Mouse (Mus musculus) lung, embryonic 14.5 days (tissue): ENCODE measurements around the gene Pank1. TPM values are rescaled to one million over a fixed set of nuclear protein-coding genes. Genes with fewer than 3 reads are reported as not detected.

Source experiments
- ATAC-seq: fragments of 200-750 bp; cut with Nextera tagmentation; 2 replicates; pipeline ENCODE4 v1.8.0; 2017; ENCODE audit warnings: mild to moderate bottlenecking, moderate TSS enrichment, moderate library complexity; ENCODE audit not compliant: insufficient read depth
- DNase-seq: peaks from one replicate; pipeline ENCODE4 v3.0.0-alpha.2; 2015
- H3K27ac ChIP-seq: fragments of 300-500 bp; sonication (generic); 2 replicates; pipeline ENCODE4 v1.5.1; 2014; ENCODE audit warnings: low read depth, mild to moderate bottlenecking, moderate library complexity
- H3K27me3 ChIP-seq: fragments of 300-500 bp; sonication (generic); 2 replicates; pipeline ENCODE4 v1.6.1; 2014; ENCODE audit warnings: low read length, control low read depth; ENCODE audit not compliant: insufficient read depth
- H3K36me3 ChIP-seq: fragments of 300-500 bp; sonication (generic); 2 replicates; pipeline ENCODE4 v1.6.1; 2014; ENCODE audit warnings: control low read depth; ENCODE audit not compliant: insufficient read depth
- H3K4me1 ChIP-seq: fragments of 300-500 bp; sonication (generic); 2 replicates; pipeline ENCODE4 v1.6.1; 2014; ENCODE audit warnings: antibody characterized with exemption, control low read depth; ENCODE audit not compliant: insufficient read depth
- H3K4me2 ChIP-seq: fragments of 300-500 bp; sonication (generic); 2 replicates; pipeline ENCODE4 v1.6.1; 2014; ENCODE audit warnings: mild to moderate bottlenecking
- H3K4me3 ChIP-seq: fragments of 300-500 bp; sonication (generic); 2 replicates; pipeline ENCODE4 v1.5.1; 2014; ENCODE audit warnings: low read depth, low read length
- H3K9ac ChIP-seq: fragments of 300-500 bp; sonication (generic); 2 replicates; pipeline ENCODE4 v1.6.1; 2014
- H3K9me3 ChIP-seq: fragments of 300-500 bp; sonication (generic); 2 replicates; pipeline ENCODE4 v1.6.1; 2016; ENCODE audit warnings: low read depth, low read length, control low read depth
- CTCF ChIP-seq: IDR thresholded peaks from 2 replicates; pipeline ENCODE4 v1.5.1; 2016; ENCODE audit warnings: antibody characterized with exemption, low read depth
- WGBS: fragments of 180-500 bp; shearing (Covaris S2); extraction: QIAGEN DNeasy Blood & Tissue Kit; methylation state at CpG from one replicate; pipeline ENCODE4 v1.1.7; 2014; 5-methylcytosine and 5-hydroxymethylcytosine counted together
- microRNA counts: library from miRNA; unstranded; fragments of <30 nt; microRNA quantifications from one replicate; lab custom pipeline; 2016
- microRNA-seq: library from miRNA; unstranded; fragments of <30 nt; microRNA quantifications from one replicate; pipeline ENCODE4, GENCODE M21; 2016; ENCODE audit warnings: borderline number of aligned reads
- polyA plus RNA-seq: library from polyadenylated mRNA; unstranded; fragments of >200 nt; fragmentation: Nextera tagmentation; extraction: Ambion mirVana; gene quantifications from 2 replicates; pipeline ENCODE4 v1.2.1, GENCODE M21; 2014

The Pank1 gene
- polyA plus RNA-seq, 1 experiment from 2014 or later, result 10.3 TPM

DNA sequence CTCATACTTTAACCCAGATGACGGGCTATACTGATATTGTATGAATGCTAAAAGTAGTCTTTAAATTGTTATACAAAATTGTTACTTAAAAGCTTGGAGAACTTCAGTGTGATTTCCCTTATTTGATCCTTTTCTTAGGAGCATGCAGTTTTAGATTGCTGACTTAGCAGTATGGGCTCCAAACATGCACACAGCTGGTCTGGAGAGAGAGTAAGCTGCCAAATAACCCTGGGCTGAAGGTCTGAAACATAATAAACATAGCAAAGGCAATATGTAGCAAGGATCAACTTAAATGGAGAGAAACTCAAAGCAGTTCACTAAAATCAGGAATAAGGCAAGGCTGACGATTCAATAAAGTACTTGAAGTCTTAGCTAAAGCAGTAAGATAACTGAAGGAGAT, 96.8 kb downstream of the Pank1 start:
- TF ChIP-seq CTCF, result no peak
- no peaks in the 10 kb centered on the region for H3K9me3 ChIP-seq
- DNase-seq (peak; percentile 35), ATAC-seq (no peak)
- H3K4me2 ChIP-seq, result no peak overlapping the region
- H3K27ac ChIP-seq, result no peak overlapping the region
- no peak overlapping the region for H3K9ac ChIP-seq
- H3K4me3 ChIP-seq, result no peak overlapping the region
- 77% methylated on average over 2 of the region's 2 CpGs for WGBS
- H3K36me3 ChIP-seq, result no peaks in the 10 kb centered on the region
- H3K27me3 ChIP-seq, result no peaks in the 10 kb centered on the region
- no peaks in the 10 kb centered on the region for H3K4me1 ChIP-seq

DNA sequence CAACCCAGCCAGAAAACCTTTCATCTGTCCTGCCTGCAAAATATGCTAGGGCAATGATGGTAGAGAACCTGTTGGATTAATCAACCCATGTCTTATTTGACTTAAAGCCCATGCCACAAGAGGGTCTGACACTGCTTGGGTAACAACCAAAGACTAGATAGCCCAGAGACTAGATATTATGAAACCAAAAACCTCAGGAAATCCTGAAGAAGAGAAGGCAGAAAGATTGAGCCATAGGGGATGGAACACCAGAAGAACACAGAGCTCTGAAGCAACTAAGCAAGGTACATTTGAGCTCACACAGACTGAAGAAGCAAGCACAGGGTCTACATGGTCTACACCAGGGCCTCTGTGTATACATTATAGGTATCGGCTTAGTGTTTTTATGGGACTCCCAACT, 100.3 kb downstream of the Pank1 start:
- no peak overlapping the region for H3K4me3 ChIP-seq
- no peak for DNase-seq

DNA sequence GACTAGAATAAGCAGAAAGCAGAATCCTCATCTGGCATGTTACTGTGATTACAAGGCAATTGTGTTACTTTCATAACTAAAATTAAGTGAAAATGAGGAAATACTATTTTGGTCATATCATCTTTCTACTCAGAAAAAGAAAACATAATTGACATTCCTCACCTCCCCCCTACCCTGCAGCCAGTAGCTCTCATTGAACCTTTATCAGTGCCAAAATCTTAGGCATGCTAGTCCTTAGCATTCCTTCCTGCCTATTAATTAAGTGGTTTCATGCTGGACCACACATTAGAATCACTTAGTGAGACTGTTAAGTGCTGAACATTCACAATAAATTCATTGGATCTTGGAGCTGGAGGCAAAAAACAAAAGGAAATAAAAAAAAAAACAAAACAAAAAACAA, 101.2 kb downstream of the Pank1 start:
- Histone ChIP-seq H3K4me1 (no peaks in the 10 kb centered on the region), H3K9ac (no peak overlapping the region), H3K36me3 (no peaks in the 10 kb centered on the region), H3K27me3 (no peaks in the 10 kb centered on the region), H3K4me3 (no peak overlapping the region), H3K9me3 (no peaks in the 10 kb centered on the region), H3K27ac (no peak overlapping the region), H3K4me2 (no peak overlapping the region)
- no peak for TF ChIP-seq CTCF
- no peak for ATAC-seq
- DNase-seq, result peak; percentile 39

More for the DNA sequence above, 100.3 kb downstream of the Pank1 start:
- WGBS, result 89% methylated on average over 1 of the region's 1 CpGs
- Histone ChIP-seq H3K27me3 (no peaks in the 10 kb centered on the region), H3K4me1 (no peaks in the 10 kb centered on the region), H3K27ac (no peak overlapping the region), H3K9ac (no peak overlapping the region), H3K9me3 (no peaks in the 10 kb centered on the region), H3K36me3 (no peaks in the 10 kb centered on the region), H3K4me2 (no peak overlapping the region)
- no peak for TF ChIP-seq CTCF
- no peak for ATAC-seq

DNA sequence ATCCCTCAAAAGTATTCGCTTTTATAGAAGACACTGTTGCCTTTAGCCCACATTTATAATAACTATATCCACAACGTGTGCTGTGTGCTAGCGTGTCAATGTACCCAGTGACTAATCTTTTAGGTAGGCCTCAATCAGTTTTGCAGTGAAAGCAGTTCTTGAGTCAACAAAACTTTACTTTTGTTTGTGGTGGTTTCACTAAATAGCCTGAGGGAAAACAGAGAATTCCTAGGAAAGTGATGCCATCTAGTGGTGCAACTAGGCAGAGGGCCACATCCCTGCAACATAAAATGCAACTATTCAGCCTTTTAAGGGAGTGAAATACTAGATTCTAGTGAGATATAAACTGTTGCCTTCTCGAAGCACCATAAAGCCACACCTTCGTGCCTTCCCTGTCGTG, 106.5 kb downstream of the Pank1 start:
- H3K9ac ChIP-seq, result no peak overlapping the region
- WGBS, result 20% methylated on average over 6 of the region's 6 CpGs
- no peak overlapping the region for H3K27ac ChIP-seq
- H3K4me3 ChIP-seq, result no peak overlapping the region
- DNase-seq, result peak; percentile 91
- no peak overlapping the region for H3K4me2 ChIP-seq
- no peaks in the 10 kb centered on the region for H3K36me3 ChIP-seq
- 0 out of 2 replicates have a peak, but pooled peaks have one; percentile 44 for ATAC-seq
- H3K9me3 ChIP-seq, result no peaks in the 10 kb centered on the region
- peak; percentile 87 for TF ChIP-seq CTCF
- H3K4me1 ChIP-seq, result no peaks in the 10 kb centered on the region
- no peaks in the 10 kb centered on the region for H3K27me3 ChIP-seq

DNA sequence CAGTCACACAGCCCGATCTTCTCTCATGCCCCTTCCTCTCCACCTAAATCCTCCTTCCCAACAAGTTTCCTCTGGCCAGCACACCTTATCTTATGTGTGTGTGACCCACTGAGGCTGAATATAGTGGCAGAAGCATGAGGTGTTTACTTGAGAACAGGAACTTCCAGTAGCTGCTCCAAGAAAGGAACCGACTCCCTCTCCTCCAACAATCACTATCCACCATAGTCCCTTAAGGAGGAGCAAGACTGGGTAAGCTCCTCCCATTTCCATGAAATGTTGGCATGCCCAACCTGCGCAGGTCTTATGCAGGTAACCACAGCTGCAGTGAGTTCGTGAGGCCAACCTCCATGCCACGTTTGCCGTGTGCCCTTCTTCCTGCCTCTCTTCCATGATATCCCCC, 108.5 kb downstream of the Pank1 start:
- Histone ChIP-seq H3K4me3 (no peak overlapping the region), H3K27ac (no peak overlapping the region), H3K4me1 (no peaks in the 10 kb centered on the region), H3K4me2 (no peak overlapping the region), H3K9me3 (no peaks in the 10 kb centered on the region), H3K36me3 (no peaks in the 10 kb centered on the region), H3K27me3 (no peaks in the 10 kb centered on the region), H3K9ac (no peak overlapping the region)
- TF ChIP-seq CTCF, result no peak
- ATAC-seq, result no peak
- DNase-seq, result no peak
- 77% methylated on average over 6 of the region's 6 CpGs for WGBS

DNA sequence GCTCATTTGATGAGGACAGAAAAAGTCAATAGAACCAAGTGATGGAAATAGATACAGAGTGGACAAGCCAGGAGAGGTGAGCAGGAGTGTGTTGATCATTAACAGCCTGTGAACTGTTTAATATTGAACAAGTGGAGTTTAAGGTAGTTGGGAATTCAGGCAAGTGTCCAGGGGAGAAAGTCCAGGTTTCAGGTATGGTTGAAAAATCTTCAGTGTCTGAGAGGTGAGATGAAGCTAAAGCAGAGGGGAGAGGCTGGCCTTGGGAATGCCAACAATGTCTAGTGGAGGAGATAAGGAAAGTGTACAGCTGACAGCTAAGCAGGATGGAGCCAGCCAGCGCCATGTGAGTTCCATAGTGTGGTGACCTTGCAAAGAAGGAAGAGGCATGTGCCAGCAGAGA, 120.5 kb downstream of the Pank1 start:
- ATAC-seq (peak; percentile 47; the same call in 1 of the 2 replicates), DNase-seq (peak; percentile 24)
- Histone ChIP-seq H3K4me1 (no peaks in the 10 kb centered on the region), H3K36me3 (no peaks in the 10 kb centered on the region), H3K9me3 (no peaks in the 10 kb centered on the region), H3K27me3 (no peaks in the 10 kb centered on the region), H3K4me2 (no peak overlapping the region), H3K9ac (no peak overlapping the region), H3K27ac (peak overlapping the region; percentile 46; the same call in 1 of the 2 replicates), H3K4me3 (no peak overlapping the region)
- no peak for TF ChIP-seq CTCF
- WGBS, result 60% methylated on average over 1 of the region's 1 CpGs

MicroRNA genes within 50 kb of the gene (microRNA counts, 519-probe panel; counts per million panel counts)
- 3,496 counts per million, percentile 72 among the panel's probes with 10 or more counts for microRNA mmu-miR-107 (lab: Ali Mortazavi, UCI)

Small RNA genes lying within 50 kb of the gene (microRNA-seq; reads per million reads assigned to microRNA genes)
- 2,387 reads per million, percentile 81 among the genes with 10 or more reads in this experiment for gene Mir107

Other genes with a start within 250 kb of the Pank1 start
- gene Ifit1bl2, start 238.7 kb downstream of the Pank1 start, polyA plus RNA-seq, result 0.12 TPM in 1 of 2 replicates, not detected in the other
- gene Ifit1, start 238.6 kb downstream of the Pank1 start, polyA plus RNA-seq, result 0.11 TPM in 1 of 2 replicates, not detected in the other
- gene Slc16a12, start 132.2 kb downstream of the Pank1 start, polyA plus RNA-seq, result 13.4 and 15.4 TPM in 2 replicates
- gene Kif20b, start 42.9 kb upstream of the Pank1 start, polyA plus RNA-seq, result 83.0 and 89.3 TPM in 2 replicates